Comparison of ENCODE assay signal across 28 mouse cellular contexts in the genomic region with DNA sequence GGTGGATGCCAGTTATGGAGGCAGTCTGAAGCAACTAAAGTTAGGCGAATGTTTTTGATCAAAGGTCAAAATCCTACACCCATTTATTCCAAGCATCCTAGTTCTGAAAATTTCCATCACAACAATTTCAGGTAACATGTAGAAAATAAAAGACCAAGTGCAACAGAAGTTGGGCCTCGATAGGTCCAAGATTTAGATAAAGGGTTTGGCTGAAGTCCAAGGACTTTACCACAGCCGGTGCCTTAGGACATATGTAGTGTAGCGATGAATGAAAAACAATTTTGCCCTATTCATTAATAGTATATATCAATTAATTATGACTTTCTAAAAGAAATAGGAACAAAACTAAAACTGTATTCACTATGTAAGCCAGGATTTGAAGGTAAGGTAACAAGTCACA.
"Had no signal": no experiment of that assay in that cellular context is flagged by ENCODE, and none has a peak within 500 bp of the region (broad histone marks: within the 10 kb centered on the region; RNA-seq: fewer than 3 reads in every experiment).

No protein-coding gene starts in this region.

- H3K36me3 ChIP-seq: heart, embryonic 13.5 days; heart, embryonic 15.5 days; hindbrain, embryonic 10.5 days; hindbrain, embryonic 12.5 days; intestine, embryonic 15.5 days; kidney, embryonic 15.5 days; limb, embryonic 13.5 days; limb, embryonic 15.5 days; liver, embryonic 15.5 days had no signal

- H3K9me3 ChIP-seq: heart, embryonic 13.5 days; heart, embryonic 15.5 days; hindbrain, embryonic 10.5 days; hindbrain, embryonic 12.5 days; intestine, embryonic 15.5 days; kidney, embryonic 15.5 days; limb, embryonic 13.5 days; limb, embryonic 15.5 days; liver, embryonic 13.5 days; liver, embryonic 15.5 days had no signal

- H3K27me3 ChIP-seq: heart, embryonic 13.5 days; heart, embryonic 15.5 days; hindbrain, embryonic 12.5 days; intestine, embryonic 15.5 days; kidney, embryonic 15.5 days; limb, embryonic 13.5 days; limb, embryonic 15.5 days; liver, embryonic 13.5 days; liver, embryonic 15.5 days had no signal

- H3K4me3 ChIP-seq: gastrocnemius, adult 2 months; heart, adult 2 months; heart, embryonic 13.5 days; heart, embryonic 15.5 days; hindbrain, embryonic 10.5 days; hindbrain, embryonic 12.5 days; intestine, embryonic 15.5 days; kidney, embryonic 15.5 days; layer of hippocampus, adult 2 months; left cerebral cortex, adult 2 months; limb, embryonic 13.5 days; limb, embryonic 15.5 days; liver, embryonic 13.5 days; liver, embryonic 15.5 days had no signal

- DNase-seq: gastrocnemius, adult 2 months; gastrocnemius, postnatal 10 days; gastrocnemius, postnatal 25 days; heart, adult 2 months; heart, postnatal 14 days; heart, postnatal 4 days; kidney, adult 11 months; kidney, adult 2 months; kidney, adult 9 months; kidney, postnatal 14 days; kidney, postnatal 36 days; liver, embryonic 13.5 days had no signal

- H3K27ac ChIP-seq: gastrocnemius, adult 2 months; heart, adult 2 months; heart, embryonic 13.5 days; heart, embryonic 15.5 days; hindbrain, embryonic 10.5 days; hindbrain, embryonic 12.5 days; hindbrain, embryonic 14.5 days; intestine, embryonic 15.5 days; kidney, embryonic 15.5 days; kidney, postnatal 0 days; layer of hippocampus, adult 2 months; left cerebral cortex, adult 2 months; limb, embryonic 13.5 days; limb, embryonic 15.5 days; liver, embryonic 13.5 days; liver, embryonic 15.5 days had no signal

- H3K4me1 ChIP-seq: limb, embryonic 13.5 days; limb, embryonic 15.5 days had no signal

- ATAC-seq: hindbrain, embryonic 16.5 days; inflammation-experienced regulatory T-cells, adult 6 months; intestine, embryonic 15.5 days had no signal

- H3K4me2 ChIP-seq: heart, embryonic 11.5 days; heart, embryonic 13.5 days; heart, embryonic 15.5 days; hindbrain, embryonic 12.5 days; hindbrain, embryonic 14.5 days; intestine, embryonic 15.5 days; kidney, embryonic 15.5 days; limb, embryonic 13.5 days; limb, embryonic 15.5 days; liver, embryonic 13.5 days; liver, embryonic 15.5 days had no signal

- H3K9ac ChIP-seq: heart, embryonic 13.5 days; heart, embryonic 15.5 days; hindbrain, embryonic 12.5 days; hindbrain, embryonic 14.5 days; intestine, embryonic 15.5 days; kidney, embryonic 15.5 days; limb, embryonic 13.5 days; limb, embryonic 15.5 days; liver, embryonic 13.5 days; liver, embryonic 15.5 days had no signal
